Mouse (Mus musculus): ENCODE data around the gene Mea1.
A peak's percentile ranks its signal among the peaks of the same experiment; 100 is the strongest.

Mea1 gene

GRCm38 (mm10) chr17:46704887-46705835 lies 26.6 kb downstream of the Mea1 start, which contains the start of gene Ppp2r5d:
Ppp2r5d (minus strand) TSS chr17:46705111.
- DNase-seq (ENCODE audit: extremely low read depth, low read depth), result peak; percentile 98

GRCm38 (mm10) chr17:46706375-46707089 lies 27.9 kb downstream of the Mea1 start:
- no peak for DNase-seq (ENCODE audit: extremely low read depth, low read depth)

GRCm38 (mm10) chr17:46710959-46711597 lies 32.5 kb downstream of the Mea1 start, which contains the start of gene Pex6:
Pex6 (plus strand) TSS chr17:46711463.
- DNase-seq (ENCODE audit: extremely low read depth, low read depth), result peak; percentile 84

- DNase-seq (ENCODE audit: extremely low read depth, low read depth), result no peak
Observed at GRCm38 (mm10) chr17:46711612-46712271, 33.1 kb downstream of the Mea1 start.

GRCm38 (mm10) chr17:46712442-46712841 lies 33.8 kb downstream of the Mea1 start:
- DNase-seq (ENCODE audit: extremely low read depth, low read depth), result peak; percentile 23

GRCm38 (mm10) chr17:46713849-46714248 lies 35.3 kb downstream of the Mea1 start:
- DNase-seq (ENCODE audit: extremely low read depth, low read depth), result no peak

GRCm38 (mm10) chr17:46714756-46715481 lies 36.3 kb downstream of the Mea1 start:
- DNase-seq (ENCODE audit: extremely low read depth, low read depth), result no peak

- DNase-seq (ENCODE audit: extremely low read depth, low read depth), result no peak
Observed at GRCm38 (mm10) chr17:46721077-46721476, 42.5 kb downstream of the Mea1 start.

- no peak for DNase-seq (ENCODE audit: extremely low read depth, low read depth)
Observed at GRCm38 (mm10) chr17:46724477-46725084, 46.0 kb downstream of the Mea1 start.

GRCm38 (mm10) chr17:46725273-46725672 lies 46.7 kb downstream of the Mea1 start:
- no peak for DNase-seq (ENCODE audit: extremely low read depth, low read depth)

- no peak for DNase-seq (ENCODE audit: extremely low read depth, low read depth)
Observed at GRCm38 (mm10) chr17:46725731-46726645, 47.4 kb downstream of the Mea1 start.

GRCm38 (mm10) chr17:46727271-46727670 lies 48.7 kb downstream of the Mea1 start:
- no peak for DNase-seq (ENCODE audit: extremely low read depth, low read depth)

- no peak for DNase-seq (ENCODE audit: extremely low read depth, low read depth)
Observed at GRCm38 (mm10) chr17:46728021-46728420, 49.4 kb downstream of the Mea1 start.

- no peak for DNase-seq (ENCODE audit: extremely low read depth, low read depth)
Observed at GRCm38 (mm10) chr17:46728496-46728895, 49.9 kb downstream of the Mea1 start.

GRCm38 (mm10) chr17:46728904-46729318 lies 50.3 kb downstream of the Mea1 start, which contains the start of gene Gnmt:
Gnmt (minus strand) TSS chr17:46729168.
- no peak for DNase-seq (ENCODE audit: extremely low read depth, low read depth)

Data from MEL-GATA-1-ER (cell line).